Comparison of ENCODE assay signal across 8 mouse cellular contexts in the genomic region with DNA sequence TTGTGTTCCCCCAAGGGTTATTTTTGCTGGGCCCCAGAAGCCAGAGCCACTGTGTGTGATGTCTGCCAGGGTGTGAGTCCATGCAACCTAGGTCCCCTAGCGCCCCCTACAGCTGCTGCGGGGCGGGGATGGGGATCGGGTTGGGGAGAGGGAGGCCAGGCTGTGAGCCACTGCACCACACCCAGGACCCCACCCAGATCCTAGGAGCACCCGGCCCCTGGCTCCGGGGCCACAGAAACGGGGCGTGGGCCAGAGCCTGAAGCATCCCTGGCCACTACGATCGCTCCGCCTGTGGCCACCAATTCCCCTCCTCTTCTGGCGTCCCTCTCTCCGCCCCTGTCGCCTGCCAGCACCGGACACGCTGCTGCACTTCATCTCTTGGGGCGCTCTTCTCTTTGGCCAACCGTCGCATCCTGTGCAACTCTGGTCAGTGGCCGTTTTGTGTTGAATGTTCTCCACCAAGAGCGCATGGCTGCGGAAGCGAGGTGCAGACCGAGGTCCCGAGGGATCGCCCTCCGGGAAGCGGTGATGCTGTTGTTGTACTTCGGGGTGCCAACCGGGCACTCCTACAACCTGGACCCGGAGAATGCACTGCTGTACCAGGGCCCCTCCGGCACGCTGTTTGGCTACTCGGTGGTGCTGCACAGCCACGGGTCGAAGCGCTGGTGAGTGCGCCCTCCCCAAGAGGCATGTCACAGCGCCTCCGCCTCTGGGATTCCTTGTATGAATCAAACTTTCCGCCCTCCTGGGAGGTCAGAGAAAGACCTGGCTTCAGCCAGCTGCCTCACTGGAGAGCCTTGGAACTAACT. TPM values are rescaled to one million over a fixed set of nuclear protein-coding genes. Genes with fewer than 3 reads are reported as not detected.
A peak's percentile ranks its signal among the peaks of the same experiment; 100 is the strongest.
DNase-seq lines count a peak whose midpoint lies in the region; ATAC-seq lines count a peak whose summit lies in the region.

A gene (plus strand): TSS at position 235 of the 809 bp plus-strand sequence.

- H3K4me2 ChIP-seq in hindbrain, embryonic 14.5 days (replicated peaks) = peak within 1 kb of the TSS; percentile 96

- peak within 1 kb of the TSS; percentile 63 for H3K9ac ChIP-seq in hindbrain, embryonic 14.5 days

- no peaks in the 10 kb centered on the region for H3K36me3 ChIP-seq in hindbrain, embryonic 14.5 days (replicated peaks; ENCODE audit: control insufficient read depth, insufficient read depth)

- peak; percentile 57 for DNase-seq in ZHBTc4 (ENCODE audit: low read depth, low spot score)
- DNase-seq in cerebellum, postnatal 36 days = peak; percentile 64 to 76
- DNase-seq in frontal cortex, postnatal 36 days (ENCODE audit: low spot score in 2 of 2) = peak; percentile 75 to 78
- DNase-seq in hindbrain, embryonic 14.5 days (ENCODE audit: low spot score) = peak; percentile 68
- peak; percentile 87 for DNase-seq in layer of hippocampus, postnatal 36 days
- peak; percentile 88 for DNase-seq in lung, postnatal 25 days (ENCODE audit: low spot score)
- peak; percentile 52 for DNase-seq in ovary, postnatal 36 days (ENCODE audit: low spot score)
- DNase-seq in thymus, postnatal 25 days = peak; percentile 99

- peak within 1 kb of the TSS; percentile 51 for H3K4me3 ChIP-seq in hindbrain, embryonic 14.5 days (replicated peaks; ENCODE audit: low read length)

- no peaks in the 10 kb centered on the region for H3K9me3 ChIP-seq in hindbrain, embryonic 14.5 days (ENCODE audit: control insufficient read depth, low read length)

- peaks cover 10% of the 10 kb centered on the region for H3K4me1 ChIP-seq in hindbrain, embryonic 14.5 days (replicated peaks; ENCODE audit: control insufficient read depth, insufficient read depth, low read length)

- H3K27ac ChIP-seq in hindbrain, embryonic 14.5 days = no peak within 1 kb of the TSS; the same call in 1 of the 2 replicates

- no peaks in the 10 kb centered on the region for H3K27me3 ChIP-seq in hindbrain, embryonic 14.5 days (ENCODE audit: control insufficient read depth, insufficient read depth, low read length)

- WGBS in hindbrain, embryonic 14.5 days = under 1% methylated on average over 41 of the region's 41 CpGs

- peak; percentile 86 for ATAC-seq in hindbrain, embryonic 14.5 days (ENCODE audit: low FRiP score)

RNA-seq across cellular contexts. Expression of the gene that starts here (rescaled TPM):
- polyA plus RNA-seq in hindbrain, embryonic 14.5 days (2014; fragmentation: Nextera tagmentation; extraction: Ambion mirVana) = 2.9 and 4.3 TPM in 2 replicates
- total RNA-seq in layer of hippocampus, postnatal 36 days (2021) = 10 to 100 TPM; 26.1 to 29.7 TPM
